Mouse (Mus musculus) heart, embryonic 13.5 days (tissue): ENCODE data around the gene Rgs17. TPM values are rescaled to one million over a fixed set of nuclear protein-coding genes. Genes with fewer than 3 reads are reported as not detected.
"Not testable (repeated sequence)": the region's sequence is repeated elsewhere in the genome, so short reads cannot be mapped to it uniquely, and the experiment has no call there.

Experiments
- ATAC-seq: fragments of 200-750 bp; cut with Nextera tagmentation; 2 replicates; pipeline ENCODE4 v1.8.0; 2017; ENCODE audit warnings: moderate TSS enrichment; ENCODE audit not compliant: insufficient number of reproducible peaks, low FRiP score, low TSS enrichment; ENCODE audit errors: extremely low read depth
- H3K27ac ChIP-seq: fragments of 300-500 bp; sonication (generic); replicated peaks from 2 replicates; pipeline ENCODE4 v1.5.1; 2015; ENCODE audit warnings: moderate library complexity, mild to moderate bottlenecking, inconsistent platforms
- H3K27me3 ChIP-seq: fragments of 300-500 bp; sonication (generic); replicated peaks from 2 replicates; pipeline ENCODE4 v1.6.1; 2015; ENCODE audit warnings: mild to moderate bottlenecking, inconsistent platforms
- H3K36me3 ChIP-seq: fragments of 300-500 bp; sonication (generic); 2 replicates; pipeline ENCODE4 v1.6.1; 2015; ENCODE audit warnings: mild to moderate bottlenecking, inconsistent platforms
- H3K4me1 ChIP-seq: fragments of 300-500 bp; sonication (generic); 2 replicates; pipeline ENCODE4 v1.6.1; 2015; ENCODE audit warnings: inconsistent platforms
- H3K4me2 ChIP-seq: fragments of 300-500 bp; sonication (generic); 2 replicates; pipeline ENCODE4 v1.6.1; 2015; ENCODE audit warnings: inconsistent platforms, mild to moderate bottlenecking, moderate library complexity
- H3K4me3 ChIP-seq: fragments of 300-500 bp; sonication (generic); 2 replicates; pipeline ENCODE4 v1.5.1; 2015; ENCODE audit warnings: moderate library complexity, mild to moderate bottlenecking, inconsistent platforms
- H3K9ac ChIP-seq: fragments of 300-500 bp; sonication (generic); 2 replicates; pipeline ENCODE4 v1.6.1; 2015; ENCODE audit warnings: inconsistent platforms, mild to moderate bottlenecking, moderate library complexity
- H3K9me3 ChIP-seq: fragments of 300-500 bp; sonication (generic); 2 replicates; pipeline ENCODE4 v1.6.1; 2016; ENCODE audit warnings: inconsistent platforms
- WGBS: fragments of 180-500 bp; shearing (Covaris S2); methylation state at CpG from one replicate; pipeline ENCODE4 v1.1.7; 2015; ENCODE audit warnings: mixed read lengths; 5-methylcytosine and 5-hydroxymethylcytosine counted together
- polyA plus RNA-seq: library from polyadenylated mRNA; unstranded; fragments of >200 nt; fragmentation: Nextera tagmentation; extraction: Ambion mirVana; gene quantifications from 2 replicates; pipeline ENCODE4 v1.2.1, GENCODE M21; 2015

The Rgs17 gene
- polyA plus RNA-seq = 0.86 and 0.88 TPM in 2 replicates

GRCm38 (mm10) chr10:5922294-5922828 is at the start of gene Rgs17:
Gene Rgs17 (minus strand): TSS chr10:5922400.
- ATAC-seq = peak; percentile 63; the same call in 1 of the 2 replicates
- Histone ChIP-seq H3K27ac (no peak within 1 kb of the TSS), H3K27me3 (peaks cover 19% of the 10 kb centered on the region), H3K36me3 (no peaks in the 10 kb centered on the region), H3K9me3 (no peaks in the 10 kb centered on the region), H3K4me1 (peaks cover 15% of the 10 kb centered on the region), H3K9ac (peak within 1 kb of the TSS; percentile 77), H3K4me2 (peak within 1 kb of the TSS; percentile 100), H3K4me3 (peak within 1 kb of the TSS; percentile 74)
- under 1% methylated on average over 28 of the region's 35 CpGs for WGBS

GRCm38 (mm10) chr10:5967655-5968054 is 45.5 kb upstream of the Rgs17 start:
- ATAC-seq = no peak
- H3K27me3 ChIP-seq = no peaks in the 10 kb centered on the region
- 73% methylated on average over 2 of the region's 2 CpGs for whole genome bisulfite sequencing
- H3K36me3 ChIP-seq = no peaks in the 10 kb centered on the region
- no peak overlapping the region for H3K4me3 ChIP-seq
- H3K4me2 ChIP-seq = no peak overlapping the region
- H3K27ac ChIP-seq = no peak overlapping the region
- H3K9me3 ChIP-seq = no peaks in the 10 kb centered on the region
- no peaks in the 10 kb centered on the region for H3K4me1 ChIP-seq
- H3K9ac ChIP-seq = no peak overlapping the region

- not testable (repeated sequence) for H3K4me3 ChIP-seq, H3K27ac ChIP-seq, ATAC-seq, H3K4me2 ChIP-seq, H3K36me3 ChIP-seq, H3K4me1 ChIP-seq, H3K9me3 ChIP-seq, H3K9ac ChIP-seq, H3K27me3 ChIP-seq
Measured at GRCm38 (mm10) chr10:5953787-5954186, 31.6 kb upstream of the Rgs17 start.

- Histone ChIP-seq H3K9ac (no peak overlapping the region), H3K36me3 (no peaks in the 10 kb centered on the region), H3K4me3 (no peak overlapping the region), H3K4me2 (no peak overlapping the region), H3K4me1 (peaks cover 15% of the 10 kb centered on the region), H3K9me3 (no peaks in the 10 kb centered on the region), H3K27ac (no peak overlapping the region), H3K27me3 (peaks cover 19% of the 10 kb centered on the region)
- 81% methylated on average over 5 of the region's 5 CpGs for WGBS
- no peak for ATAC-seq
Measured at GRCm38 (mm10) chr10:5924261-5924660, 2.1 kb upstream of the Rgs17 start.

- ATAC-seq = no peak
- Histone ChIP-seq H3K4me1 (peaks cover 15% of the 10 kb centered on the region), H3K9me3 (no peaks in the 10 kb centered on the region), H3K36me3 (no peaks in the 10 kb centered on the region), H3K4me3 (no peak overlapping the region), H3K4me2 (no peak overlapping the region), H3K27ac (no peak overlapping the region), H3K27me3 (peaks cover 19% of the 10 kb centered on the region), H3K9ac (no peak overlapping the region)
- WGBS = 12% methylated on average over 9 of the region's 9 CpGs
Measured at GRCm38 (mm10) chr10:5923096-5923495, 896 bp upstream of the Rgs17 start.

- H3K27ac ChIP-seq = no peak overlapping the region
- H3K9ac ChIP-seq = peak overlapping the region; percentile 77
- H3K36me3 ChIP-seq = no peaks in the 10 kb centered on the region
- H3K27me3 ChIP-seq = peaks cover 19% of the 10 kb centered on the region
- peaks cover 15% of the 10 kb centered on the region for H3K4me1 ChIP-seq
- H3K4me3 ChIP-seq = peak overlapping the region; percentile 74
- WGBS = under 1% methylated on average over 31 of the region's 31 CpGs
- H3K9me3 ChIP-seq = no peaks in the 10 kb centered on the region
- ATAC-seq = no peak
- H3K4me2 ChIP-seq = peak overlapping the region; percentile 100
Measured at GRCm38 (mm10) chr10:5921771-5922170, 429 bp downstream of the Rgs17 start.

GRCm38 (mm10) chr10:5921031-5921551 is 1.1 kb downstream of the Rgs17 start:
- Histone ChIP-seq H3K4me1 (peaks cover 15% of the 10 kb centered on the region), H3K9me3 (no peaks in the 10 kb centered on the region), H3K4me2 (peak overlapping the region; percentile 100), H3K27me3 (peaks cover 19% of the 10 kb centered on the region), H3K9ac (peak overlapping the region; percentile 48; the same call in 1 of the 2 replicates), H3K27ac (no peak overlapping the region), H3K36me3 (no peaks in the 10 kb centered on the region), H3K4me3 (peak overlapping the region; percentile 74)
- under 1% methylated on average over 12 of the region's 12 CpGs for WGBS
- ATAC-seq = no peak

GRCm38 (mm10) chr10:5904399-5904798 is 17.8 kb downstream of the Rgs17 start:
- Histone ChIP-seq H3K4me2 (no peak overlapping the region), H3K36me3 (no peaks in the 10 kb centered on the region), H3K4me3 (no peak overlapping the region), H3K4me1 (peaks cover 12% of the 10 kb centered on the region), H3K9ac (no peak overlapping the region), H3K27ac (no peak overlapping the region), H3K27me3 (no peaks in the 10 kb centered on the region), H3K9me3 (no peaks in the 10 kb centered on the region)
- 77% methylated on average over 2 of the region's 2 CpGs for WGBS
- no peak for ATAC-seq

- no peak overlapping the region for H3K4me2 ChIP-seq
- H3K4me1 ChIP-seq = peaks cover 7% of the 10 kb centered on the region
- H3K36me3 ChIP-seq = no peaks in the 10 kb centered on the region
- H3K27me3 ChIP-seq = no peaks in the 10 kb centered on the region
- 43% methylated on average over 4 of the region's 4 CpGs for WGBS
- ATAC-seq = no peak
- no peaks in the 10 kb centered on the region for H3K9me3 ChIP-seq
- no peak overlapping the region for H3K27ac ChIP-seq
- H3K4me3 ChIP-seq = no peak overlapping the region
- no peak overlapping the region for H3K9ac ChIP-seq
Measured at GRCm38 (mm10) chr10:5901777-5902176, 20.4 kb downstream of the Rgs17 start.

- no peaks in the 10 kb centered on the region for H3K27me3 ChIP-seq
- no peak overlapping the region for H3K27ac ChIP-seq
- no peak for ATAC-seq
- H3K4me3 ChIP-seq = no peak overlapping the region
- H3K36me3 ChIP-seq = no peaks in the 10 kb centered on the region
- WGBS = 44% methylated on average over 6 of the region's 6 CpGs
- H3K4me1 ChIP-seq = 0 out of 2 replicates have a peak, but pooled peaks cover 2% of the 10 kb centered on the region
- H3K9ac ChIP-seq = no peak overlapping the region
- H3K9me3 ChIP-seq = no peaks in the 10 kb centered on the region
- H3K4me2 ChIP-seq = no peak overlapping the region
Measured at GRCm38 (mm10) chr10:5900731-5901130, 21.5 kb downstream of the Rgs17 start.

- ATAC-seq = no peak
- H3K36me3 ChIP-seq = no peaks in the 10 kb centered on the region
- 64% methylated on average over 3 of the region's 3 CpGs for WGBS
- no peak overlapping the region for H3K27ac ChIP-seq
- H3K4me3 ChIP-seq = no peak overlapping the region
- no peaks in the 10 kb centered on the region for H3K4me1 ChIP-seq
- no peaks in the 10 kb centered on the region for H3K9me3 ChIP-seq
- no peak overlapping the region for H3K9ac ChIP-seq
- H3K4me2 ChIP-seq = no peak overlapping the region
- H3K27me3 ChIP-seq = no peaks in the 10 kb centered on the region
Measured at GRCm38 (mm10) chr10:5877106-5877505, 45.1 kb downstream of the Rgs17 start.

GRCm38 (mm10) chr10:5871081-5871480 is 51.1 kb downstream of the Rgs17 start:
- no peak for ATAC-seq
- 62% methylated on average over 4 of the region's 4 CpGs for WGBS

More at GRCm38 (mm10) chr10:5871081-5871480, 51.1 kb downstream of the Rgs17 start:
- Histone ChIP-seq H3K4me2 (no peak overlapping the region), H3K27ac (no peak overlapping the region), H3K9me3 (no peaks in the 10 kb centered on the region), H3K27me3 (no peaks in the 10 kb centered on the region), H3K4me1 (no peaks in the 10 kb centered on the region), H3K36me3 (no peaks in the 10 kb centered on the region), H3K9ac (no peak overlapping the region), H3K4me3 (no peak overlapping the region)
